Mouse (Mus musculus) fibroblast of lung, adult 2 months (primary cell): ENCODE results near the gene Asb2.

Experiments
- DNase-seq: peaks from one replicate; pipeline ENCODE4 v3.0.0-alpha.2; 2011; ENCODE audit warnings: low read depth

The Asb2 gene

DNA sequence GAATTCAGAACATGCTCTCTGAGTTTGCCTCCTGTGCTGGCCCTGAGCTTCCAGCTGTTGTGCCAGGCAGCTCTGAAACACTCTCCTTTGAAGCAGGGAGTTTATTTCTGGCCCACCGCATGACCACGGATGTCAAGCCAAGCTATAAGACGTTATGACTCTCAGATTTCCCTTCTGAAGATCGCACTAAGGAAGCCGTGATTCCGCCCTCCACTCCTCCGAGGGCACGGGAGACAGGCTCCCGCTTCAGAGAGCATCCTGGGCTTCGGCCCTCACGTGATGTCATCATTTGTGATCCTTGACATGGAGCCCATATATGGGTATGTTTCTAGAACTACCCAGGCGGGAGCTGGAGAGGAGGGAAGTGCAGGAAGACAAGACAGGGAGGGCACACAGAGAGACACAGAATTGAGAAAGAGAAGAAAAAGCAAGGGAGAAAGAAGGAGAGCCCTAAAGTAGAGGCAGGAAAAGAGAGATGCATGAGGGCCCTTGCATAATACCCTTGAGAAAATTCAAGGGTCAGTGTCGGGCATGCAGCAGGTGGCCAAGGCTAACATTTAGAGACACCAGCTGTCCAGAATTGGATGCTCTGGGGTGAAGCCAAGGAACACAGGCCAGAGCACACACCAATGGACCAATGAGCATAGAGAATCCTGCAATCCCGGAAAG, at the start of gene Asb2:
Gene Asb2, minus strand, starts transcription at position 256 of the 669 bp plus-strand sequence.
- no peak for DNase-seq

DNA sequence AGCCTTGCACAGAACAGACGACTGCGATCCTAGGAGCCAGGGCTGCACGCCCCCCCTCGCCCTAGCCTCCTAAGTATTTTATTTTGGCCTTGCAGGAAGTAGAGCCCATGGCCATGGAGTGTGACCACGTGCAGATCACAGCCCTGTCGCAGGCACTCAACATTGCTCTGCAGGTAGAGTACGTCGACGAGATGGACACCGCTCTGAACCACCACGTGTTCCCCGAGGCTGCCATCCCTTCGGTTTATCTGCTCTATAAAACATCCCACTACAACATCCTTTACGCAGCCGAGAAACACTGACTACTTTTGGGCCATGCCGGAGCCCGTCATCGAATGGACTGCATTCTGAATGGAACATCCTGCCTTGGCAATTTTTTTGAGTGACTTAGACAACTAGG, 48.3 kb upstream of the Asb2 start:
- no peak for DNase-seq

DNA sequence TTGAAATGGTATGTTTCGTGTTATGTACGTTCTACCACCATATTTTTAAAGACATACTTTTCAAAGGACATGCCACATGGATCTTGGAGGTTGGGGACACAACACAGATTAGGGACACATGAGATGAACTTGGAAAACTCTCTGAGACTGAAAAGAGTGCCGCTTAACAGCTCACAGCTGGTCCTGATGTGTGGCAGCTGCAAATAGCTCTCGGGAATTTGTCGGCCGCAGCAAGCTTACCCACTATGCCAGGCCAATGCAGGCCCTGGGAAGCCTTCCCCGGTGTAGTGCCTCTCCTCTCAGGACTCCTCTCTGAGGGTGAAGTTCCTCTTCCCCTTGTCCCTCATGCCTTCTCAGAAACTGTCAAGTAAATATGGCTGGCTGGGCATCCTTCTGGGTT, 41.0 kb upstream of the Asb2 start:
- no peak for DNase-seq

DNA sequence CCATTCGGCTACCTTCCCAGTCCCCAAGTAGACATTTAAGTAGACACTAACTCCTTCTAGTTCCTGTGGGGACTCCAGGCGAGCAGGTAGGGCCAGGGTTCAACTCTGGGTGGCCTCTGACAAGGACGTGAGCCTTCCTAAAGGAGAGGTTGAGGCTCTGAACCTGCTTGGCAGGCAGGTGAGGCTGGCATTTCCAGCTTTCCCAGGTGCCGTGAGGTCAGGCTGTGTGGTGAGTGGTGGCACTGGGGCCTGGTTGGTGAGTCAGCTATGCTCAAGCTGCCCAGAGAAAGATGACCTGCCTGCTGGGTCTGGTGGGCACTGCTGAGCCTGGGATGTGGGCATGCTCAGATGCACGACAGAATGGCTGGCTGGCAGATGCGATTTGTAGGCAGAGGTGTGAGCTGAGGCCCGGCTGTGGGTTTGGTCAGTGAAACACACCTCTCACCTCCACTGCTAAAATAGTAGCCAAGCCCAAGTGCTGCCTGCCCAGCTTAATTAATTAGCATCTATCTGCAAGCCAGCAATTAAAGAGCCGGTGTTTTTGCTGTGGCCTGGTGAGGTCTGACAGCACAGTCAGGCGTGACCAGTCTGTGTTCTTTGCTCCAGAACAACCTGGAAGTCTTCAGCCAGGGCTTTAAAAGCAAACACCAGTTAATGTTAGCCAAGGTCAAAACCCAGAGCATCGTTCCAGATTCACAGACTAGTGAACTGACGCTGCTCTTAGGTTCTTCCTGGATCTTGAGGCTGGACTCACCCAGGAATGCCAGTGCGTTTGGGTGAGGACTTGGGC, 39.9 kb upstream of the Asb2 start:
- DNase-seq, result no peak

DNA sequence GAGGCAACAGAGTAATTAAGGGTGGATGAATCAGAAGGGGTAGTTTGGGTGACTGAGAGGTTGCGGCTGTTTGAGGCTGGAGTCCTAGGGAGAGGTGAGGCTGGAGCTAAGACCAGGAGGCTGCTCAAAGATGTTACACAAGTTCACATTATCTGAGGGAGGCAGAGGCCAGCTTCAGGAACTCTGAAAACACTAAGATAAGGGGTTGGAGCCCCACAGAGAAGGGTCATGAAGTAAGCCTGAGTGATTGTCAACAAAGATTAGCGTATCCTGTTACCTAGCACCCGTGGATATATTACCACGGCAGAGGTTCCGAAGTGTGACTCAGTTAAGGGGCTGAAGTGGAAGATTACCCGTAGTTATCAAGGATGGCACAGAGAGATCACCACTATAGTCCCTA, 37.7 kb upstream of the Asb2 start:
- no peak for DNase-seq

DNA sequence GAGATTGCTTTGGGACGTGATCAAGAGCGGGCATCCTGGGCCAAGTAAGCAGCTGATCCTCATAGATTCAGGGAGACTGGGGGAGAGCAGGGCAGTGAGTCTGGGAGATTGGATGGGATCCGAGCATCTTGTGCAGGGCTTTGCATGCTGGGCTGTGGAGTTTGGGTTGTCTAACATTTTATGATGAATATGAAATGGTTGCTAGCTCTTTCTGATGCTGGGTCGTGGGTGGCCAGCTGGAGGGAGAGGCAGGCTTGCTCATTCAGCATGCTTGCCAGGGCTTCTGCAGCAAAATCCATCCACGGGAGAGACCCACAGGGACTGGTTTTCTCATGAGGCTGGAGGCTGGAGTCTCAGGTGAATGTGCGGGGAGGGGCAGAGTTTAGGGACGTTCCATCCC, 35.3 kb upstream of the Asb2 start:
- DNase-seq, result no peak

DNA sequence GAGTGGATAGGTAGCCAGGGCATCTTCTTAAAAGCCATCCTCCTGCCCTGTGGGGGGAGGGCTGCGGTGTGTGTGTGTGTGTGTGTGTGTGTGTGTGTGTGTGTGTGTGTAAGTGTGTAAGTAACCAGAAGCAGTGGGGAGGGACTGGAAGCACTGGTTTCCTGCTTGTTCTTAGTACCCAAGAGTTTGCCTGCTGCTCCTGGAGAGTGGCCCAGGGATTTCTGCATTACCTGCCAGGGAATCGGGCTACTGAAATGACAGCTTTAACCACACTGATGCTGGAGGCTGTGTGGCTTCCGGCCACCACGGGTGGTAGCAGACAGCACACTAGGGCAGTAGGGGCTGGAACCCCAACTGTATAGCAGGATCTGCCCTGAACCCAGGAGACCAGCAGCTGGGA, 34.2 kb upstream of the Asb2 start:
- no peak for DNase-seq

DNA sequence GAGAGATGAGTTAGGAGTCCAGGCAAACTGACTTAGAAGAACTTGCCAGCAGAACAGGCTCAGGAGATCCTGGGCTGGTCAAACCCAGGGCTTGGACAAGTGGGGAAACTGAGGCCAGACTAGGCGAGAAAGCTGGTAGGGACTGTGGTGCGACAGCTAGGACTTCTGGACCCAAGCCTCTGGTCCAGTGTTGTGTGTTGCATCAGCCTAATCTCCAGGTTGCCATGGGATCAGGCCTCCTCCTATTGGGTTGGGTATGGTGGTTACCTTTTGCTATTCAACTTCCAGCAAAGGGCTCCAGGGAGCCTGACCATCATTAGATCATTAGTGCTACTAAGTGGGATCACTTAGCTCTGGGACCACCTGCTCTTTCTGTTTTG, 33.5 kb upstream of the Asb2 start:
- DNase-seq, result no peak

DNA sequence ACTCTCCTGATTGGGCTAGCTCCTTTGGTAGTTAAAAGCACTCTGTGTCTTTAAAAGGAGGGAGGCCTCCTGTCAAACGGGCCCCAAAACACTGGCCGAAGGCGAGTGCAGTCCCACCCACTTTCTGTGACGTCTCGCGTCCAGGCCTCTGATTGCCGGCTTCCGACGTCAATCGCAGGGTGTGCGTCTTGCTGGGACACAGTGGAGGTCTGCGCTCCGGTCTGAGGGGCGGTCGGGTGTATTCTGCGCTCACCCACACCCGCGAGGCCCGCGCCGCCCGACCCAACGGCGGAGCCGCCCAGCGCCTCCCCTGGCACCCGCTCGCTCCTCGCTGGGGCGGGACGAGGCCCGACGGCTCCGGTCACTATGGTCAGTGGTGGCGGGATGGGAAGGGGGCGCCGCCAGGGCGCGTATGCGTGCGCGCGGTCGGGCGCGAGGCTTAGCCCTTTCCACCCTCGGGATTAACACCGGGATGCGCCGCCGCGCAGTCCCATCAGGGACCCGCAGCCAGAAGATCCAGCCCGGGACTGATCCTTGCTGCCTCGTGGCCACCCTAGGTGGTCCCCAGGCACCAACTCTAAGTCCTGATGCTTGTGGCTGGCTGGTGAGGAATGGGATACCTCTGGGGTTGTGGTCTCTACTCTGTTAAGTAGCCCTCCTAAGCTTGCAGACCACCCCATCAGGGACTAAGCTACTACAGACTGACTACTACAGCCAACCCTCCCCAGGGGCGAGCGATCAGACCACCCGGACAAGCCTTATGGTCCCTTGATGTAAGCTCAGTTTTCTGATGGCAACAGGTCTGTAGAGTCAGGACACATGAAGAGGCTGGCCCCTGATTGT, 32.9 kb upstream of the Asb2 start, which contains the start of gene Otub2:
Gene Otub2, plus strand, starts transcription at position 178 of the 843 bp plus-strand sequence.
- DNase-seq, result peak; percentile 94

DNA sequence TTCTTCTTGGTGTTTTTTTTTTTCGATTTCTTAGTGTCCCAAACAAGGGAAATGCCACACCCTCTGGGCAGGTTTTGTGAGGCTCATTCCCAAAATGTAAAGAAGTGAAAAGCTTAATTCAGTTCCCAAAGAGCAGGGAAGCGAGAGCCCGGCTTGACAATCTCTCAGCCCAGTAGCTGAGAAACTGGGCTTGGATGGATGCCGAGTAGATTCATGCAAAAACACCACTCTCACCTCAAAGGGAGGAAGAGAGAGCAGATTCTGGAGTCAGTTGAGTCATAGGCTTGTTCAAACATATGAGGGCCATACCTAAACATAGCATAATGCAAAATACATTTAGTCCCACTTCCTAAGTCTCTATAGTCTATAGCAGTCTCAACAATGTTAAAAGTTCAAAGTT, 24.4 kb upstream of the Asb2 start:
- DNase-seq, result no peak

DNA sequence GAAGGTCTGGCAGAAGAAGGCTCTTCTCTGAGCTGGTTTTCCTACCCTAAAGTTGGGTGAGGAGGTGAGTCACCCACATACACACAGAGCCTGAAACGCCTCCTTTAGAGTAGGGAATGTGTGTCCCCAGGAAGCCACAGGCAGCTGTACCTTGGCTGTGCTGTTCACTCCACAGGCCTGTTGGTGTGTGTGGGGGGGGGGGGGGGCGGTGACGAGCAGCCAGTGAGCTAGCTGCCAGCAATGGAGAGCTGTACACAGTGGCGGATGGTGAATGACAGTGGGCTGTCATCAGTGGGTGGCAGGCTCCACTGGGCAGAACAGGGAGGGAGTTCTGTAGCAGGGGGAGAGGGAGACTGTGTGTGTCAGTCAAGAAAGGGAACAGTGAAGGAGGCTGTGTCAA, 21.0 kb upstream of the Asb2 start:
- DNase-seq, result no peak

DNA sequence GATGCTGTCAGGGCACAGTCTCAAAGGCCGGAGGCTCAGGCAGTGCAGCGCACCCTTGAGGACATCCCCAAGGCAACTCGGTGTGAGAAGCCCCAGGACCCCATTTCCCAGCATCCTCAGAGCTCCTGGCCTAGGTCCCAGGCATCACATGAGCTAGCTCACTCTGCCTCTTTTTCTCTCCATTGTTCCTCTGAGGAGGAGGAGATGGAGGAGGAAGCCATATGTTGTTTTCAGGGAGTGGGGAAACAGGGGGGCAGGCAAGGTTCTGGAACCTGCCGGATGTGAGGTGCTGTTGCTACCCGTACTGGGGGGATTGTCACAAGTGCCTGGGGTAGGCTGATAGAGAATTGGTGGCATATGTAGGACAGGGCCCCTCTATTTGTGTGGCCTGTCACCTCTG, 20.3 kb upstream of the Asb2 start:
- DNase-seq, result no peak

DNA sequence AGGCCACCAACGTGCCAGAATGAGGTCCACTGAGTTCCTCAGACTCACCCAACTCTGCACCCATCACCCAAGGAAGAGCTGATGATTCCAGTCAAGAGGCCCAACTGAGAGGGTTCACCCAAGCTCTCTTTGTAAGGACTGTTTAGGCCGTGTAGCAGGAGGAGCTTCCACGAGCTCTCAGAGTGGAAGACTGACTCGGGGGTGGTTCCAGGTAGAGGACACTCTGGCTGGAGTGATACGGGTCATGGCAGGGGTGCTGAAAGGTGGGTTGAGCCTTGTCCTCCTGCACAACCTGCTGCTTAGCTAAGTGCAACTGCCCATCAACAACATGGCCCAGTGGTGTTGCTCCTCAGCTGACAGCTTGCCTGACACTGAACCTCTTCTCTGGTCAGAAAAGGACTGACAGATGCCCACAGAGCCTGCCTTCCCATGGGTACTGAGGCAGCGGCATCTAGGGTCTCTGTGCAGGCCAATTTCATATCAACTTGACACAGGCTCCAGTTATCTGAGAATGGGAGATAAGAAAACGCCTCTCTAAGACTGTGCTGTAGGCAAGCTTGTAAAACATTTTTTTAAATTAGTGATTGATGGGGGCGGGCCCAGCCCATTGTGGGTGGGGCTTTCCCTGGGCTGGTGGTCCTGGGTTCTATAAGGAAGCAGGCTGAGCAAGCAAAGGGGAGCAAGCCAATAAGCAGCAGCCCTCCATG, 17.9 kb upstream of the Asb2 start:
- no peak for DNase-seq

DNA sequence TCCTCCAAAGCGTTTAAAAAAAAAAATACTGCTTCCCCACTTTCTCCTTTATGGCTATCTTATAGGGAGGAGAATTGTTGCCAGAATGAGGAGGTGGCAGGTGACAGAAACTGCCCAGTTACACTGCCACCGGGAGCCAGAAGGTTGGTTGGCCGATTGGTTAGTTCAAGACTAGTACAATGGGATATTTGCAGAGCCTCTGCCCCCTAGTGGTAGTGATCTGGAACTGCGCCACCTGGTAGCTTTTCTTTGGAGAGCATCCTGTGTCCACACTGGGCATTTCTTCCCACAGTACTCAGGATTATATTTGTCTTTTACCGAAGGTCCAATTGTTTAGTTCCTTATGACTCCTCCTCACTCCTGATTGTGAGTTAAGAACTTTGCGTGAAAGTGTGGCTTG, 15.9 kb upstream of the Asb2 start:
- no peak for DNase-seq

DNA sequence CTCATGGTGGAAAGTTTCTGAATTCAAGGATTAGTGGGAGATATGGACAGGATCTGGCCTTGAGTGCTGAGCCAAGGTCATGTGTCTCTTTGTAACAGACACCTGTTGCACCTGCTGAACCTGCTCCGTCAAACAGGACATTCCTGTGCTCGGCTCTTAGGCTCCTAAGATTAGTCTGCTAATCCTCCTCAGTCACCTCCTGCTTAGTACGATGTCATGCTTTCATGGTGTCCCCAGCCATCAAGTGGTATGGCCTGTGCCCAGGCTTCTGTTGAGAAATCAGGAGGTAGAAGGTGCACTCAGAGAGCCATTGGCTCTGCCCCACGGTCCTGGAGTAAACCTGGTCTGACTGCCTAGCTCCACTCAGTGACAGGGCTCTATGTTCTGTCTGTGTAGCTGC, 15.1 kb upstream of the Asb2 start:
- no peak for DNase-seq

DNA sequence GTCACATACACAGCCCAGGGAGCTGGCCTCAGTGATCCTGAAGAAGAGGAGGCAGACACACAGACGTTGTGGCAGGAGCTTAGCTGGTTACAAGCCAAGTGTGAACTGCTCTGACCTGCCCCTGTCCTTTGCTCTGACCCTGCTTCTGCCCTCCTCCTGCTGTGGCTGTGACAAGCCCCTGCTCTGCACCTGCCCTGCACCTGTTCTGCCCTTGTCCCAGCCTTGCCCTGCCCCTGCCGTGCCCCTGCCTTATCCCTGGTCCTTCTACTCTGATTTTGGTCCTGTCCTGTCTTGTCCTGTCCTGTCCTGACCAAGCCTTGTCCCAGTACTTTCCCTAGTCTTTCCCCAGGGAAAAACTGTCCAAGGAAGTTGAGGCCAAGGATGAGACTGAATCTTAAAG, 13.0 kb upstream of the Asb2 start:
- no peak for DNase-seq

DNA sequence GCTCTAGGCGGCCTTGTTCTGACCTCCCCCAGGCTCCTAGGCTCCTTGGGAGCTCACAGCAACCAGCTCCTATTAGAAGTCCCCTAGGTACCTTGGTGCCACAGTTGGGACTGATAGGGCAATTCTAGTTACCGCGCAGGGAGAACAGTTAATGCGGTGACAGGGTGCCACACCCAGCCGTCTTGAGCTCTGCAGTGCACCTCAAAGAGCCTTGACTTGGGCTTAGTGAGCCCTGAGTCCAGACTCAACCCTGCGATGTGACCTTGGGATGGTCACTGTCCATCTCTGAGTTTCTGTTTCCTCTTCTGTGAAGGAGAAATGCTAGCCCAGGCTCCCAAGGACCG, 12.5 kb upstream of the Asb2 start:
- no peak for DNase-seq

DNA sequence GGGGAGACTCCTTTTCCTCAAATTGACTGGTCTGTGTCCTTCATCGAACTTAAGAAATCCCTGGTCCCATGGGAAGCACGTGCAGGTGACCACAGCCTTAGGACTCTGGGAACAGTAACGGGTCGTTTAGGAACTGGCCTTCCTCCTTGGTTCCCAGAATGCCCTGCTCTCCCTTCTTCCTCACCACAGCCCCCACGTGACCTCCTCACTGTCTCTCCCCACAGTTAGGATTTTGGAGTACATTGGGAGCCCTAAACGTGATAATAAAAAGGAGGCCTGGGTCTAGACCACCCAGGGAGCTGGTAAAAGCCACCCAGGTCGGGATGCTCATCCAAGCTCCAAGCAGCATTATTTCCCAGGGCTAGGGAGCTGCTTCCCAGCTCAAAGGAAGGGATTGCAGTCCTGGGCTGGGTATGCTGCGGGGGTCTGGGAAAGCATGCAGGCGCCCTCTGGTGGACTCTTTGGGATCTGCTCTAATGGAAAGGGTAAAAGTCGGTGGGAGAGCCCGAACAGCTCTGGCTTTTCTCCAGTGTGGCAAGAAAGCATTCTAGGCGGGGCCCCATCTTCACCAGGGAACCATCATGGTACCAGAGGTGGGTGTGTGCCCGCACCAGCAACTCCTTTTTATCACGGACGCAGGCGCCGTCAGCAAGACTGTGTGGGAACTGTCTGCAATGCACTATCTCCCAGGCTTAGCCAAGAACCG, 12.0 kb upstream of the Asb2 start:
- no peak for DNase-seq

DNA sequence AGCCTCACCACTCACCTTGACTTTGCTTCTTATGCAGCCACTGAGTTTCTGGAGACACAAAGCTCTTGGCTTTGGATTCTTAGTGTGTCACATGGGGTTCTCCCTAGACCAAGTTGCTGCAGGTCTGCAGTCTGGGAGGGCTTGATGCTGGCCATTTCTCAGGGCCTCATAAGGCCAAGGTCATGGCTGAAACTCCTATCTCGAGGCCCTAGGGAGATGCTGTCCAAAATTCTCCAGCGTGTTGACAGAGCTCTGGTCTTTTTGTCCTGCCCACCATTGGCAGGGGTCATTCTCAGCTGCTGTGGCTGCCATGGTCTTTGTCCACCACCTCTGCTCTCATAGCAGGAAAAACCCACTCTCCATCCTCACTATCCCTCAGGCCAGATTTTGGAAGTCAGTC, 11.4 kb upstream of the Asb2 start:
- no peak for DNase-seq

DNA sequence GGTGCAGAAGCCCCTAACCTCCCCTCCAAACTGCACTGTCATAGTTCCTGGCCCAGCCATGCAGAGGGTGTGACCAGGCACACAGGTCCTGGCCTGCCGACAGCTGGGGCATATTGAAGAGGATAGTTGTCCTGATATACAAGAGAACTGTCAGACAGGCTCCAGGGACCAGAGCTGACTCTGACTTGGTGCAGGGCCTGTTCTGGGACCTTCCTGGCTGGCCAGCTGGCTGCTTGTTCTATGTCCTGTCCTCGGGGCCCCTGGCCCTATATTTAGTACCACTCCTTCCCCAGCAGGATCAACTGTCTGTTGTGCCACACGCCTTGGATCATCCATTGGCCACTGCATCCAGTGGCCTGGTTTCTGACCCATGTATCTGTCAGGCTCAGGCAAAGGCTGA, 6.5 kb upstream of the Asb2 start:
- no peak for DNase-seq

DNA sequence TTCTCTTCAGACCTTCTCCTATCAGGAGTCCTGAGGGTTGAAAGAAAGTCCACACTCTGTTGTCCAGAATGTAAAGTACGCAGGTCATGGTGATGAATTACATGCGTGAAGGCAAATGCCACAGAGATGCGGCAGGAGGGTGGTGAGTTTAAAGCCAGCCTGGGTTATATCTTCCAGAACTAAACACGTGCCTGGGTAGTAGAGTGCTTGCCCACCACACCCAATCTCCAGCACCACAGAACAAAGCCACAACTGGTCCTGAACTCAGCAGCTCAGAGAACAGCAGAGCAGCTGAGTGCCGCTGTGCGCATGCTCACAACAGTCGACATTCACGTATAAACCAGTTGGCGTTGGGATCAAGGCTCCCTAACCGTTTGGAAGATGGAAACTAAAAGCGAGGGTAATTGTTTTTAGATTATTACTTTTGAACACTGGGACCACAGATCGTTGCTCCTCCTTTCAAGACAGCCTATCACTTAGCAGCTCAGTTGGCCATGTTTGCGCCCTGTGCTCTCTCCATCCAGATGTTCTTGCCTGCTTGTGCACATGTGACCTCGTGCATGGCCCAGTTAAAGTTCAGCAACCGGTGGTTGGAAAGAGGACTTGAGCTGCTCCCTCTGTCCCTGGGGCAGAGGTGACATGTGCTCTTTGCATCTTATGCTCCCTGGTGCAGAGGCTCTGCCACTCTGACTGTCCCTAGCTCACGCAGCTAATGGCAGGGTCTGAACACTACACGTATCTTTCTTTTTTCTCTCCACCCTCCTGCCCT, 5.9 kb upstream of the Asb2 start:
- DNase-seq, result no peak
